Mouse (Mus musculus) ES-E14 (cell line): ENCODE data around the gene Itih3.

Source experiments
- CHD2 ChIP-seq: IDR thresholded peaks from 2 replicates; pipeline ENCODE4 v1.6.1; 2014; ENCODE audit warnings: mild to moderate bottlenecking, low read depth, low read length, inconsistent platforms
- HCFC1 ChIP-seq: IDR thresholded peaks from 2 replicates; pipeline ENCODE4 v1.6.1; 2012; ENCODE audit warnings: low read length, inconsistent platforms, borderline replicate concordance; ENCODE audit not compliant: insufficient read depth
- MAFK ChIP-seq: IDR thresholded peaks from 2 replicates; pipeline ENCODE4 v1.6.1; 2014; ENCODE audit warnings: mild to moderate bottlenecking, low read depth, low read length, inconsistent platforms; ENCODE audit not compliant: insufficient read depth
- ZC3H11A ChIP-seq: IDR thresholded peaks from 2 replicates; pipeline ENCODE4 v1.6.1; 2012; ENCODE audit warnings: low read depth, mild to moderate bottlenecking, inconsistent platforms, low read length, borderline replicate concordance
- ZNF384 ChIP-seq: IDR thresholded peaks from 2 replicates; pipeline ENCODE4 v1.6.1; 2012; ENCODE audit warnings: low read depth, low read length, inconsistent platforms

GRCm38 (mm10) chr14:30907814-30908265 is 15.7 kb downstream of the Itih3 start:
- TF ChIP-seq HCFC1 (no peak), MAFK (no peak), ZC3H11A (no peak), ZNF384 (no peak), CHD2 (no peak)
